Mouse (Mus musculus) C2C12 (cell line): ENCODE data around the gene Kiss1r. TPM values are rescaled to one million over a fixed set of nuclear protein-coding genes. Genes with fewer than 3 reads are reported as not detected.

Experiments
- H3K27me3 ChIP-seq: one replicate; pipeline ENCODE4 v1.6.1; 2011; ENCODE audit not compliant: control insufficient read depth, insufficient read depth, insufficient read length
- H3K36me3 ChIP-seq: one replicate; pipeline ENCODE4 v1.6.1; 2011; ENCODE audit not compliant: control insufficient read depth, insufficient read depth
- H3K4me3 ChIP-seq: one replicate; pipeline ENCODE4 v1.5.1; 2011; ENCODE audit warnings: mild to moderate bottlenecking, control low read depth; ENCODE audit not compliant: poor library complexity, insufficient read depth, severe bottlenecking
- H3K79me2 ChIP-seq: one replicate; pipeline ENCODE4 v1.6.1; 2011; ENCODE audit not compliant: control insufficient read depth, insufficient read depth
- H3K79me3 ChIP-seq: one replicate; pipeline ENCODE4 v1.6.1; 2011; ENCODE audit warnings: low read depth, control low read depth
- H3ac ChIP-seq: one replicate; pipeline ENCODE3; 2011; ENCODE audit warnings: low read depth; ENCODE audit not compliant: control insufficient read depth, insufficient read length
- CEBPB ChIP-seq: IDR thresholded peaks from one replicate; pipeline ENCODE4 v1.6.1; 2011; ENCODE audit warnings: low read depth, mild to moderate bottlenecking, control low read depth, moderate library complexity
- CTCF ChIP-seq: IDR thresholded peaks from one replicate; pipeline ENCODE4 v1.5.1; 2011; ENCODE audit not compliant: control insufficient read depth, insufficient read depth, insufficient read length
- FOSL1 ChIP-seq: IDR thresholded peaks from one replicate; pipeline ENCODE4 v1.8.0; 2011; ENCODE audit warnings: mild to moderate bottlenecking, low read length; ENCODE audit not compliant: poor library complexity, insufficient read depth, severe bottlenecking
- MAX ChIP-seq: IDR thresholded peaks from one replicate; pipeline ENCODE4 v1.6.1; 2011; ENCODE audit warnings: mild to moderate bottlenecking, control low read depth
- MYOD1 ChIP-seq: IDR thresholded peaks from one replicate; pipeline ENCODE4 v1.6.1; 2011; ENCODE audit warnings: low read depth; ENCODE audit not compliant: control insufficient read depth, insufficient read length
- MYOG ChIP-seq: IDR thresholded peaks from one replicate; pipeline ENCODE4 v1.6.1; 2011; ENCODE audit not compliant: control insufficient read depth, insufficient read length; ENCODE audit errors: extremely low read depth
- USF1 ChIP-seq: IDR thresholded peaks from one replicate; pipeline ENCODE4 v1.6.1; 2011; ENCODE audit warnings: low read depth, mild to moderate bottlenecking, control low read depth, moderate library complexity
- polyA plus RNA-seq: library from polyadenylated mRNA; unstranded; fragments of >200 nt; fragmentation: generic; extraction: Trizol; gene quantifications from one replicate; pipeline ENCODE4 v1.2.1, GENCODE M21; 2012; ENCODE audit warnings: missing spikeins

Gene Kiss1r
- polyA plus RNA-seq, 1 experiment, result 0.13 TPM

GRCm38 (mm10) chr10:79945507-79946234 lies 28.9 kb downstream of the Kiss1r start:
- H3ac ChIP-seq, result no peak overlapping the region
- no peaks in the 10 kb centered on the region for H3K79me3 ChIP-seq
- H3K4me3 ChIP-seq, result no peak overlapping the region
- TF ChIP-seq MYOD1 (peak; percentile 35), FOSL1 (no peak), CEBPB (no peak)
- no peaks in the 10 kb centered on the region for H3K27me3 ChIP-seq
- H3K36me3 ChIP-seq, result no peaks in the 10 kb centered on the region
- no peaks in the 10 kb centered on the region for H3K79me2 ChIP-seq

DNA sequence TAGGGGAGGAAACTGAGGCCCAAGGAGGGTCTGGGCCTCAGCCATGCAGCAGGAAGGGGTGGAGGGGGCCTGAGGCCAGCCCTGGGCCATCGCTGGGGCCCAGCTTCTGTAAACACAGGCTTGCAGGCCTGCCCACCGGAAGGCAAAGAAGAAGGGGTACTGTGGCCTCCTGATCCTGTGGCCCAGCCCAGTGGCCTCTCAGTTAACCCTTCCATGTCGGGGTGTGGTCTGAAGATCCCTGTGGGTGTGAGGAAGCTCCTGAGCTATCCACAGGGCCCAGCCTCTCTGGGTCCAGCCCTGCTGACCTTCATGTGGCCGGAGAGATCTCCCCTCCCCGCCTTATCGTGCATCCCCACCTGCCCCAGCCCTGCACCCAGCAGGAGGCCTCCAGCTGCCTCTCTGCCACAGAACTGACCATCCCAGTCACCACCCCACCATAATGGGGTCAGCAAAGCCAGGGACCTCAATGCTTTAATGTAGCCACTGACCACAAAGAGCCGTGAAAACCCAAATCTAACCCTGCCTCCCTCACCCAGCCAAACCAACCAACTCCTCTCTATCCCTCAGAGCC lies 30.1 kb downstream of the Kiss1r start:
- Histone ChIP-seq H3K4me3 (no peak overlapping the region), H3K36me3 (no peaks in the 10 kb centered on the region), H3K79me3 (no peaks in the 10 kb centered on the region), H3K27me3 (no peaks in the 10 kb centered on the region), H3K79me2 (no peaks in the 10 kb centered on the region), H3ac (no peak overlapping the region)
- TF ChIP-seq MYOD1 (peak; percentile 32), FOSL1 (no peak)

DNA sequence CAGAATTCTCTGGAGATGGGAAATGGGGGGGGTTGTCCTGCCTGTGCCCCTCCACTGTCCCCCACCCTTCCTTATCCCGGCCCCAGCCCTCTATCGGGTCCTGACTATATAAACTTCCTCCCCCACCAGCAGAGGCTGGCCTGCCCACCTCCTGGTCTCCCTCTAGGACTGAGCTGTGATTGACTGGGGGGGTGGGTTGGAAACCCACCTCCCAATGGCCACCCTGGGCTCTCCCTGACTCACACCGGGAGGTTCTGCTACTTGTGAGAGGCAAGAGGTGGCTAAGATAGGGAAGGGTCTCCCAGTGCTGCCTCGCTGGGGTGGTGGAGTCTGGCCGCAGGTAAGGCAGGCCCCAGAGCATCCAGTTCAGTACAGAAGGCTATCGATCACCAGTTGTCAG lies 30.7 kb downstream of the Kiss1r start:
- Histone ChIP-seq H3K79me3 (no peaks in the 10 kb centered on the region), H3K79me2 (no peaks in the 10 kb centered on the region), H3K36me3 (no peaks in the 10 kb centered on the region), H3ac (no peak overlapping the region), H3K4me3 (no peak overlapping the region), H3K27me3 (no peaks in the 10 kb centered on the region)
- no peak for TF ChIP-seq USF1
- no peak for TF ChIP-seq MYOD1
- no peak for TF ChIP-seq CTCF
- TF ChIP-seq CEBPB, result no peak
- no peak for TF ChIP-seq MYOG
- no peak for TF ChIP-seq MAX
- no peak for TF ChIP-seq FOSL1

DNA sequence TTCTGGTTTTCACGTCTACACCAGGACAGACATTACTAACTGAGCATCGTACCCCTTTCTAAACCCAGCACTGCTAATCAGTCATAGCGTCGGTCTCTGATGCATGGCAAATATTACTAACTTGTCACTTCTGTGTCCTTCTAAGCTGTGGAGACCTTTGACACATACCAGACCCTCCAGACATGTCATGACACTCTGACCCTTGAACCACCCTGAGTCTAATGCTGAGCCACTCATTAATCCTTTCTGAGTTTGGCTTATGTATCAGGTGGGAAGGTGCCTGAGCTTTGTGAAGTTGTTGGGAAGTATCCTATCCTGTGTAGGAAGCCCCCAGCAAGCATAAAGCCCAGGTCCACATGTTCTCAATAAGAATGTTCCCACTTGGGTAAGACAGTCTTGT lies 33.1 kb downstream of the Kiss1r start:
- no peaks in the 10 kb centered on the region for H3K27me3 ChIP-seq
- H3K4me3 ChIP-seq, result no peak overlapping the region
- TF ChIP-seq CEBPB (no peak), MYOD1 (no peak), FOSL1 (no peak), MAX (no peak), USF1 (no peak), MYOG (no peak), CTCF (no peak)
- H3K79me2 ChIP-seq, result no peaks in the 10 kb centered on the region
- H3K36me3 ChIP-seq, result no peaks in the 10 kb centered on the region
- H3K79me3 ChIP-seq, result no peaks in the 10 kb centered on the region
- no peak overlapping the region for H3ac ChIP-seq

- no peaks in the 10 kb centered on the region for H3K36me3 ChIP-seq
- no peaks in the 10 kb centered on the region for H3K79me2 ChIP-seq
- H3K79me3 ChIP-seq, result no peaks in the 10 kb centered on the region
- TF ChIP-seq MYOD1 (peak; percentile 79), USF1 (no peak), CEBPB (no peak), MAX (no peak), MYOG (no peak), FOSL1 (peak; percentile 61)
- H3K4me3 ChIP-seq, result no peak overlapping the region
- H3ac ChIP-seq, result no peak overlapping the region
- no peaks in the 10 kb centered on the region for H3K27me3 ChIP-seq
Observed at GRCm38 (mm10) chr10:79950661-79951060, 33.9 kb downstream of the Kiss1r start.

DNA sequence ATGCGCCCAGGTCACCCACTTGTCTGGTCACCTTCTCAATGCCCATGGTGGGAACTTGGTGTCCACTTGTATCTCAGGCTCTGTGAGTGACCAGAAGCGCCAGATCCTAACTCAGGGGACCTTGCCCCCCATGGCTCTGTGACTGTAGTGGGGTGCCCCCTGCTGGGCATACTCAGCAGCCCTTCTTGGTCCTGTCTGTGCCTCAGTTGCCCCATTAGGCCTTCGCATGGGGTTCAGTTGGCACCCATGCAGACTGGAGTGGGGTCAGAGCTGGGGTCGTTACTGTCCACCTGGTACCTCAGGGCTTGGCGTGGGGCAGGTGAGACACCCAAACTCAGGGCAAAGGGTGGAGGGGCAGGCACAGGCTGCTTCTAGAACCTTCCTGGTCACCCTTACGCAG lies 37.2 kb downstream of the Kiss1r start:
- Histone ChIP-seq H3K79me2 (no peaks in the 10 kb centered on the region), H3K36me3 (no peaks in the 10 kb centered on the region), H3K4me3 (no peak overlapping the region), H3K27me3 (no peaks in the 10 kb centered on the region), H3K79me3 (no peaks in the 10 kb centered on the region), H3ac (no peak overlapping the region)
- peak; percentile 73 for TF ChIP-seq CTCF
- TF ChIP-seq MYOG, result no peak
